Mouse (Mus musculus) midbrain, embryonic 16.5 days (tissue): ENCODE data around the gene Edem3. TPM values are rescaled to one million over a fixed set of nuclear protein-coding genes. Genes with fewer than 3 reads are reported as not detected.
A peak's percentile ranks its signal among the peaks of the same experiment; 100 is the strongest.

Experiments
- ATAC-seq: fragments of 200-750 bp; cut with Nextera tagmentation; 2 replicates; pipeline ENCODE4 v1.8.0; 2017; ENCODE audit warnings: moderate TSS enrichment
- H3K27ac ChIP-seq: fragments of 300-500 bp; sonication (generic); 2 replicates; pipeline ENCODE4 v1.5.1; 2014; ENCODE audit warnings: mild to moderate bottlenecking, low read length, mixed read lengths
- H3K27me3 ChIP-seq: fragments of 300-500 bp; sonication (generic); 2 replicates; pipeline ENCODE4 v1.6.1; 2014; ENCODE audit warnings: low read depth, low read length, mixed read lengths; ENCODE audit not compliant: control insufficient read depth, insufficient read depth
- H3K36me3 ChIP-seq: fragments of 300-500 bp; sonication (generic); 2 replicates; pipeline ENCODE4 v1.6.1; 2014; ENCODE audit warnings: mild to moderate bottlenecking, low read length, moderate library complexity, mixed read lengths; ENCODE audit not compliant: control insufficient read depth, insufficient read depth
- H3K4me1 ChIP-seq: fragments of 300-500 bp; sonication (generic); 2 replicates; pipeline ENCODE4 v1.6.1; 2014; ENCODE audit warnings: mild to moderate bottlenecking, low read length, mixed read lengths; ENCODE audit not compliant: control insufficient read depth, insufficient read depth
- H3K4me2 ChIP-seq: fragments of 300-500 bp; sonication (generic); 2 replicates; pipeline ENCODE4 v1.6.1; 2014; ENCODE audit warnings: mild to moderate bottlenecking, low read length, mixed read lengths
- H3K4me3 ChIP-seq: fragments of 300-500 bp; sonication (generic); 2 replicates; pipeline ENCODE4 v1.5.1; 2014; ENCODE audit warnings: low read depth, mild to moderate bottlenecking, low read length, moderate library complexity, mixed read lengths
- H3K9ac ChIP-seq: fragments of 300-500 bp; sonication (generic); 2 replicates; pipeline ENCODE4 v1.6.1; 2014; ENCODE audit warnings: low read depth, low read length, mixed read lengths
- H3K9me3 ChIP-seq: fragments of 300-500 bp; sonication (generic); replicated peaks from 2 replicates; pipeline ENCODE4 v1.6.1; 2014; ENCODE audit warnings: mild to moderate bottlenecking, low read length, mixed read lengths; ENCODE audit not compliant: control insufficient read depth, poor library complexity, severe bottlenecking
- WGBS: fragments of 180-500 bp; shearing (Covaris S2); extraction: QIAGEN DNeasy Blood & Tissue Kit; methylation state at CpG from one replicate; pipeline ENCODE4 v1.1.7; 2014; 5-methylcytosine and 5-hydroxymethylcytosine counted together
- polyA plus RNA-seq: library from polyadenylated mRNA; unstranded; fragments of >200 nt; fragmentation: Nextera tagmentation; extraction: Ambion mirVana; gene quantifications from 2 replicates; pipeline ENCODE4 v1.2.1, GENCODE M21; 2015

Edem3 gene
- polyA plus RNA-seq, 1 experiment from 2014 or later, result 22.4 TPM

- H3K27me3 ChIP-seq, result no peaks in the 10 kb centered on the region
- H3K4me2 ChIP-seq, result no peak overlapping the region
- H3K4me3 ChIP-seq, result no peak overlapping the region
- no peaks in the 10 kb centered on the region for H3K4me1 ChIP-seq
- no peaks in the 10 kb centered on the region for H3K9me3 ChIP-seq
- no peak for ATAC-seq
- H3K36me3 ChIP-seq, result no peaks in the 10 kb centered on the region
- no peak overlapping the region for H3K27ac ChIP-seq
- H3K9ac ChIP-seq, result no peak overlapping the region
Measured at GRCm38 (mm10) chr1:151713622-151714021, 41.5 kb upstream of the Edem3 start.

GRCm38 (mm10) chr1:151716024-151716710, 39.0 kb upstream of the Edem3 start:
- Histone ChIP-seq H3K4me3 (no peak overlapping the region), H3K27ac (no peak overlapping the region), H3K27me3 (no peaks in the 10 kb centered on the region), H3K36me3 (no peaks in the 10 kb centered on the region), H3K4me1 (no peaks in the 10 kb centered on the region), H3K9me3 (no peaks in the 10 kb centered on the region), H3K9ac (no peak overlapping the region), H3K4me2 (no peak overlapping the region)
- WGBS, result 72% methylated on average over 11 of the region's 11 CpGs
- 0 out of 2 replicates have a peak, but pooled peaks have one; percentile 45 for ATAC-seq

- Histone ChIP-seq H3K27ac (no peak overlapping the region), H3K27me3 (no peaks in the 10 kb centered on the region), H3K4me2 (no peak overlapping the region), H3K9me3 (no peaks in the 10 kb centered on the region), H3K4me3 (no peak overlapping the region), H3K4me1 (no peaks in the 10 kb centered on the region), H3K9ac (no peak overlapping the region), H3K36me3 (no peaks in the 10 kb centered on the region)
- whole genome bisulfite sequencing, result 98% methylated on average over 5 of the region's 5 CpGs
- no peak for ATAC-seq
Measured at GRCm38 (mm10) chr1:151717624-151718023, 37.5 kb upstream of the Edem3 start.

- Histone ChIP-seq H3K27ac (no peak overlapping the region), H3K9ac (no peak overlapping the region), H3K4me3 (no peak overlapping the region), H3K4me1 (no peaks in the 10 kb centered on the region), H3K4me2 (no peak overlapping the region), H3K36me3 (no peaks in the 10 kb centered on the region), H3K9me3 (no peaks in the 10 kb centered on the region), H3K27me3 (no peaks in the 10 kb centered on the region)
- 90% methylated on average over 8 of the region's 8 CpGs for WGBS
- ATAC-seq, result no peak
Measured at GRCm38 (mm10) chr1:151718575-151718974, 36.6 kb upstream of the Edem3 start.

GRCm38 (mm10) chr1:151719911-151720310, 35.3 kb upstream of the Edem3 start:
- H3K27me3 ChIP-seq, result no peaks in the 10 kb centered on the region
- no peak overlapping the region for H3K4me2 ChIP-seq
- no peaks in the 10 kb centered on the region for H3K36me3 ChIP-seq
- 93% methylated on average over 5 of the region's 5 CpGs for WGBS
- H3K9ac ChIP-seq, result no peak overlapping the region
- H3K9me3 ChIP-seq, result no peaks in the 10 kb centered on the region
- no peaks in the 10 kb centered on the region for H3K4me1 ChIP-seq
- H3K27ac ChIP-seq, result no peak overlapping the region
- no peak overlapping the region for H3K4me3 ChIP-seq
- no peak for ATAC-seq

- H3K4me1 ChIP-seq, result no peaks in the 10 kb centered on the region
Measured at GRCm38 (mm10) chr1:151720566-151720965, 34.6 kb upstream of the Edem3 start.

GRCm38 (mm10) chr1:151721357-151721983, 33.7 kb upstream of the Edem3 start:
- H3K4me2 ChIP-seq, result no peak overlapping the region
- WGBS, result 69% methylated on average over 10 of the region's 10 CpGs
- H3K9me3 ChIP-seq, result no peaks in the 10 kb centered on the region
- no peak overlapping the region for H3K4me3 ChIP-seq
- no peaks in the 10 kb centered on the region for H3K4me1 ChIP-seq
- no peak overlapping the region for H3K27ac ChIP-seq
- H3K27me3 ChIP-seq, result no peaks in the 10 kb centered on the region
- H3K9ac ChIP-seq, result no peak overlapping the region
- ATAC-seq, result no peak
- H3K36me3 ChIP-seq, result no peaks in the 10 kb centered on the region

More at GRCm38 (mm10) chr1:151720566-151720965, 34.6 kb upstream of the Edem3 start:
- 77% methylated on average over 2 of the region's 2 CpGs for WGBS
- ATAC-seq, result no peak
- no peak overlapping the region for H3K4me2 ChIP-seq
- no peaks in the 10 kb centered on the region for H3K27me3 ChIP-seq
- no peak overlapping the region for H3K27ac ChIP-seq
- H3K36me3 ChIP-seq, result no peaks in the 10 kb centered on the region
- H3K4me3 ChIP-seq, result no peak overlapping the region
- no peak overlapping the region for H3K9ac ChIP-seq
- no peaks in the 10 kb centered on the region for H3K9me3 ChIP-seq

- H3K4me1 ChIP-seq, result no peaks in the 10 kb centered on the region
- H3K9ac ChIP-seq, result no peak overlapping the region
- H3K9me3 ChIP-seq, result no peaks in the 10 kb centered on the region
- H3K4me3 ChIP-seq, result no peak overlapping the region
- no peak overlapping the region for H3K27ac ChIP-seq
- H3K27me3 ChIP-seq, result no peaks in the 10 kb centered on the region
- no peak overlapping the region for H3K4me2 ChIP-seq
- no peak for ATAC-seq
- no peaks in the 10 kb centered on the region for H3K36me3 ChIP-seq
- WGBS, result 87% methylated on average over 4 of the region's 4 CpGs
Measured at GRCm38 (mm10) chr1:151723771-151724170, 31.4 kb upstream of the Edem3 start.

- no peaks in the 10 kb centered on the region for H3K27me3 ChIP-seq
- H3K9ac ChIP-seq, result no peak overlapping the region
- 90% methylated on average over 2 of the region's 2 CpGs for WGBS
- H3K4me1 ChIP-seq, result no peaks in the 10 kb centered on the region
- H3K4me2 ChIP-seq, result no peak overlapping the region
- no peak overlapping the region for H3K4me3 ChIP-seq
- no peak overlapping the region for H3K27ac ChIP-seq
- no peaks in the 10 kb centered on the region for H3K9me3 ChIP-seq
- ATAC-seq, result no peak
- H3K36me3 ChIP-seq, result no peaks in the 10 kb centered on the region
Measured at GRCm38 (mm10) chr1:151725590-151725989, 29.6 kb upstream of the Edem3 start.
